Mouse (Mus musculus): ENCODE data around the gene Ssxa1. TPM values are rescaled to one million over a fixed set of nuclear protein-coding genes. Genes with fewer than 3 reads are reported as not detected.
A peak's percentile ranks its signal among the peaks of the same experiment; 100 is the strongest.
"Not testable (repeated sequence)": the region's sequence is repeated elsewhere in the genome, so short reads cannot be mapped to it uniquely, and the experiment has no call there.

Gene Ssxa1
- total RNA-seq (2021): not detected
- long read RNA-seq, experiment 1: 0 reads
- long read RNA-seq, experiment 2: 0 reads

- DNase-seq (ENCODE audit: low spot score in 2 of 2): no peak
Measured at GRCm38 (mm10) chrX:21115520-21115919, at the start of gene Ssxa1. TSS of gene Ssxa1 (plus strand) at chrX:21115820.

GRCm38 (mm10) chrX:21068106-21068505, 47.5 kb upstream of the Ssxa1 start, which contains the start of gene Spaca5:
TSS of gene Spaca5 (plus strand) at chrX:21068406.
- no peak for DNase-seq (ENCODE audit: low spot score in 2 of 2)

DNA sequence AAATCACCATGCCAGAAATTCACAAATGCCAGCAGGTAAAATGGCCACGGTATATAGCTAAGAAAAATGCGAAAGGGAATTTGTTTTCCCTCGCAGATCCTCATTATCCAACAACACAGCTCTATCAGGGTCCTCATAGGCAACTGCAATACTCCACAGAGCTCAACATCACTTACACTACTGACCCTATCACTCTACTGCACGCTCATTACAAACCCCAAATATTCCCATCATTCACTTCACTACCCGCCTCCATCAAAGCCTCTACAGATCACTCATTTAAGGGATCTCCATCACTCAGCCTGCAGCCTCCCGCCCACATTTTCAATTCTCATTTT, 27.0 kb upstream of the Ssxa1 start:
- DNase-seq (ENCODE audit: low spot score in 2 of 2): no peak

DNA sequence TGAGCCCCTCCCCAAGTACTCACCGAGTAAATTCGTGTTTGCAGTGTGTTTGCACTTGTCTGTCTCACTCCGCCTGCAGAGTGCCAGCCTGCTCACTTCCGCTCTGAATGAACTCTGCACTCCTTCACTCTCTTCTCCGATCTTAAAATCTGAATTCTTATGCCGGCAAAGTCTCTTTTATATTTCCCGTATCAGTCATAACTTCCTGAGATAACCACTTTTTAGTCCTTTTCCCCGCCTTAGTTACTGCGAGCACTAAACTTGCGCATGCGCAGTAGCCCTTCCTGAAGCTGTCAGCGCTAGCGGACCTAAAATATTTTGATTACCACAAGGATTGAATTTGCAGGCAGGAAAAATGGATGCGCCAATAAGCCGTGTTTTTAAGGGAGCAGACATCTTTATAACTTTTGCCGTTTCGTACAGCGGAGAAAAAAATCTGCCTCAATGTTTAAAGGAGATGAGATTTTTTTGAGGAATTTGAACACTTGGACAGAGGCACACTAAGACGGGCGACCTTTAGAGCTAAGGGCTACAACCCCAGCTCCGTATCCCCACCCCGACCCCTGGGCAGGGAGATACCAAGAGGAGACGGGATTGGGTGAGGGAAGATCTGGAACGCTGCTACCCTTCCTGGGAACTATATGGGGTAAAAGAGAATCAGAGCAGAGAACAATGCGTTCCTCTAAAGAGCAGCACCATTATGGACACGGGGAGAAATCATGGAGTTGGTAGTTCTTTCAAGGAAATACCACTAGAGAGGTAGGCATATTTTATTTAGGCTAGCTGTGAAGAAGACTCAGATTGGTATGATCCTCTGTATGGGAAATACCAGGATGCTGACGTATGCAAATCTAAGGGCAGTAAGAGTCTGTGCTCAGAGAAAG, 26.4 kb upstream of the Ssxa1 start, which contains the start of gene Zfp300:
TSS of gene Zfp300 (minus strand) at position 545 of the 884 bp plus-strand sequence.
- DNase-seq (ENCODE audit: low spot score in 2 of 2): peak; percentile 58 to 61

GRCm38 (mm10) chrX:21089867-21090239, 25.8 kb upstream of the Ssxa1 start:
- DNase-seq (ENCODE audit: low spot score in 2 of 2): no peak

DNA sequence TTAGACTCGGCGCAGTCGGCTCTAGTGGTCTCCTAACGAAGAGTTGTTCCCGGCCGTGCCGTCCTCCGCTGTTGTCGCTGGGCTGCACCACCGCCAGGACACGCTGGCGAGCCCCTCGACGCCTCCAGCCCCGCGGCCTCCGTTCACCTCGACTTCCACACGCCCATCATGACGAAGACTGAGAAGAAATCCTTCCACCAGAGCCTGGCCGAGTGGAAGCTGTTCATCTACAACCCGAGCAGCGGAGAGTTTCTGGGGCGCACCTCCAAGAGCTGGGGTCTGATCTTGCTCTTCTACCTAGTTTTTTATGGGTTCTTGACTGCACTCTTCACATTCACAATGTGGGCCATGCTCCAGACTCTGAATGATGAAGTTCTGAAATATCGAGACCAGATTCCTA, 31.1 kb downstream of the Ssxa1 start:
- DNase-seq (ENCODE audit: low spot score in 2 of 2): not testable (repeated sequence)

Other genes with a start within 250 kb of the Ssxa1 start
- 1 to 10 TPM; 1.4 to 1.5 TPM for gene Timp1, start 245.7 kb upstream of the Ssxa1 start, total RNA-seq (2021)
- gene Syn1, start 194.8 kb upstream of the Ssxa1 start, total RNA-seq (2021): 100 to 1,000 TPM; 486 to 496 TPM
- 10 to 100 TPM; 12.1 to 12.8 TPM for gene Cfp, start 184.3 kb upstream of the Ssxa1 start, total RNA-seq (2021)
- gene Elk1, start 165.2 kb upstream of the Ssxa1 start, total RNA-seq (2021): 10 to 100 TPM; 49.1 to 58.4 TPM
- gene Uxt, start 153.8 kb upstream of the Ssxa1 start, total RNA-seq (2021): 10 to 100 TPM; 13.7 to 14.7 TPM
- 1 to 10 TPM; 7.8 to 8.5 TPM for gene Zfp182, start 53.5 kb upstream of the Ssxa1 start, total RNA-seq (2021)
- not detected for gene Spaca5, start 47.4 kb upstream of the Ssxa1 start, total RNA-seq (2021)
- gene Zfp300, start 26.3 kb upstream of the Ssxa1 start, total RNA-seq (2021): 1 to 10 TPM; 3.2 to 4.8 TPM
- gene Gm21876, start 59.8 kb downstream of the Ssxa1 start, total RNA-seq (2021): not detected